Mouse (Mus musculus): ENCODE results near the gene Rwdd2a.

Gene Rwdd2a

DNA sequence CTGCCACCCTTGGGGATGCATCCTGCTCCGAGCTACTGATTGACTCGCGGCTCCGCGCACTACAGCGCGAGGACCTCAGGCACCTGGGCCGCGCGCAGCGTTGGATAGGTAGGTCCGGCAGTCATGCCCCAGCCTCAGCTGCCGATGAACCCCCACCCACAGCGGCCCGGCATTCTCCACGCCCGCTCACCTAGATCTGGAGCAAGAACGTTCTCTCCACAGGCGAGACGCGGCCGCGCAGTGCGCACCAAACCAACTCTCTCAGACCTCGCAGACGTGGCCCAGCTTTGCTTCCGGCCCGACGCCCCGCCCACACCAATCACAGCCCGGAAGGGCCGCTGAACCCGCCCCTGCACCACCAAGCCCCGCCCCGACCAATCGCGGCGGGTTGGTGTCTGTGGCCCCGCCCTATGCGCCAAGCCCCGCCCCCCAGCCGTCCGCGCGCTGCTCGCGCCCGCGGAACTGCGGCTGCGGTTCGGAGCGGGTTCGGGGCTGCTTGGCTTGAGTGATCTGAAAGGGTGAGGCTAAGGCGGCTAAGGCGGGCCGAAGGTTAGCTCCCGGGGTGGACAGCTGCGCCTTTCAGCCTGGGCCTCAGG is at the start of gene Rwdd2a, which contains the start of gene Pgm3:
Rwdd2a (plus strand) TSS at position 452 of the 596 bp plus-strand sequence.
Pgm3 (minus strand) TSS at position 303 of the 596 bp plus-strand sequence.
- DNase-seq (ENCODE audit: low spot score), result peak; percentile 93

DNA sequence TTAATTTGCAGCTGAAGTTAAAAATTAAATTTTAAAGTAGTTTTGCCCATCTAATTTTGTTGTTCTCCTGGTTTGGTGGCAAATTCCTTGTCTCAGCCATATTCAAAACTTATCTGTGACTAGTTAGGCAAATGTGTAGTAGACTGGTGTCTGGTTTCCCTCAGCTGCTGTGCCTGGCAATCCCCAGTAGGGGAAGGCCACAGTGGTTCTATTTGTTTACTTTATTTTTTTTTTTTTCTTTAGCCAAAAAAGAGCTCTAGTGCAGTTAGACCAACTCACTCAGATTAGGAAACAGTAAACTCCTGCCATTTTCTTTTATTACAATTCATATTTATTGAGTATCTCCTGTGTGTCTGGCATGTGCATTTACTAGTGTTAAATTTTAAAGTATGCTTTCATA is 49.5 kb upstream of the Rwdd2a start:
- DNase-seq (ENCODE audit: low spot score), result no peak

DNA sequence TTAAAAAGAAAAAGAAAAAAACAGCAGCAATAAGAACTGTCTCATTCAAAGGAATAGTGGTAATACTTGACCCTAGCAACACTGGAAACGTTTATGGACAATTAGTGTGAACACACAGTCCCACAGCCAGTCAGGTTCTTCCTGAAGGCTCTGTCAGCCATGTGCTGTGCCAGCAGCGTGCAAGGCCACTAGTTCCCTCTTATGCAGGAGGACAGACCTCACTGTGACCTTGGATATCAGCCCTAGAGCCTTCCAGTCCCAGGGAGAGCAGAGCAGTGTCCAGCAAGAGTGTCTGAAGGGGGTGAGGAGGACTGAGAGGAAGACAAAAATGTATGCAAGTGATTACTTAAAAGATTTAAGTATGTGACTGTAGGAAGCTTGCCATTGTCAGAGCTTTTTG is 46.2 kb upstream of the Rwdd2a start:
- DNase-seq (ENCODE audit: low spot score), result no peak

DNA sequence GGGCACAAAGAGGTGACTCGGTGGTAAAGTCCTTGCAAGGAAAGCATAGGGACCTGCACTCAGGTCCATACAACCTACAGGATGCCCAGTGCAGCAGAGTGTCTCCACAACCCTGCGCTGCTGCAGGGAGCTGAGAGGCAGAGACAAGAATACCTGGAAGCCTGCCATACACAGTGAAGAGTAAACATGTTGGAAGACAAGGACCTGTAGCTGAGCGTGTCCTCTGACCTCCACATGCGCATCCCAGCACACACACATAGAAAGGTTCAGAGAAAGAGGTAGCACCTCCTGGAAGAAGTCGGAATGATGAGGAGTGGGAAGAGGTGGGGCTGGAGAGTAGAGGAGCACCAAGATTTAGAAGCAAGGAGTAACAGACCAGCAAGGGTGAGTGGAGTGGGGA is 37.7 kb upstream of the Rwdd2a start:
- DNase-seq (ENCODE audit: low spot score), result no peak

DNA sequence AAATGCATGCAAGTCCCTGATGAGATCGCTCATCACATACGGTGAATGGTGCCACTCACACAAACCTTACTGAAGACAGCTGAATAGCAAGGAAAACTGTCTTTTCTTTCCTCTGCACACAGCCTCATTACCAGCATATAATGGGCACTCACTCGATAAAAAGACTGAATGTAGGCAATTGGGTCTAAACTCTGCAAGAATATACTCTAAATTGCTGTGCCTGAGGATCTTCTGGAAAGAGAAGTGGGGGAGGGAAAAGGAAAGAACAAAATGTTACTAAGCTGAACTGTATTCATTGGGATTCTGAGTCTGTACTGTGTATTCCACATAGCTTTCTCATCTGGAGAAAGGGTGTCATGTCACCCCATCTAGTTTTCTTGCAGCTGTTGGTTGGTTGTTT is 28.3 kb upstream of the Rwdd2a start:
- DNase-seq (ENCODE audit: low spot score), result no peak

DNA sequence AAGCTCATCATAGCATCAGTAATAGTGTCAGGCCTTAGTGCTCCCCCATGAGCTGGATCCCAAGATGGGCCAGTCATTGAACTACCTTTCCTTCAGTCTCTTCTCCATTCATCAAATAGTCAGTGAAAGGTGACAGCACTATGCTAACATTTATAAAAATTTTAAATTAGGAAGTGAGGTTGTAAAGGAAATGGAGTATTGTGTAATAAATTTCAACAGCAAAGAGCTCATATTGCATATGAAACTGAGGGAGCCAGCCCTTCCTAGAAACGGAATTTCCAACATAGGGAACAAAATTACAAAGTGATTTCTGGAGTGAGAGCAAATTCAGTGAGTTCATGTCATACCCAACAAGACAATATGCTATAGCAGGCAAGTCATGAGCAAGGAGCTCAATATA is 27.2 kb upstream of the Rwdd2a start:
- no peak for DNase-seq (ENCODE audit: low spot score)

DNA sequence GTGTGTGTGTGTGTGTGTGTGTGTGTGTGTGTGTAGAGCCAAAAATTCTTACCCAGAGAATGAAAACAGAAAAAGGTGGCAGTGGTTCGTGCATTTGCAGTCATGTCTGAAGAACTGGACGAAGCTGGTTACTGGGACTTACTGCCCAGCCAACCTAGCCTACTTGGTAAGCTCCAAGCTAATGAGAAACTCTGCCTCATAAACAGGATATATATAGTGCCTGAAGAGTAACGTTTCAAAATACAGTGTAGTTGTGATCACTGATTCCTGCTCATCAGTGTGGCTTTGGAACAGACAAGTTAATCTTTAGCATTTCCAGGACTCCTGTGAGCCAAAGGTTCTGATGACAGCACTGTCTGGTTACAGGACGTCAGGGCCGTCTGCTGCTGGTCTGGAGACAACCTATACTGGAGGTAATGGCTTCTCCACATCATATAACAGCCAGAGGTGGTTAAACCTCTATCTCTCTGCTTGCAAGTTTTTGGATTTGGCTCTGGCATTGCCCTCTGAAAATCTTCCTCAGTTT is 22.1 kb upstream of the Rwdd2a start:
- no peak for DNase-seq (ENCODE audit: low spot score)

DNA sequence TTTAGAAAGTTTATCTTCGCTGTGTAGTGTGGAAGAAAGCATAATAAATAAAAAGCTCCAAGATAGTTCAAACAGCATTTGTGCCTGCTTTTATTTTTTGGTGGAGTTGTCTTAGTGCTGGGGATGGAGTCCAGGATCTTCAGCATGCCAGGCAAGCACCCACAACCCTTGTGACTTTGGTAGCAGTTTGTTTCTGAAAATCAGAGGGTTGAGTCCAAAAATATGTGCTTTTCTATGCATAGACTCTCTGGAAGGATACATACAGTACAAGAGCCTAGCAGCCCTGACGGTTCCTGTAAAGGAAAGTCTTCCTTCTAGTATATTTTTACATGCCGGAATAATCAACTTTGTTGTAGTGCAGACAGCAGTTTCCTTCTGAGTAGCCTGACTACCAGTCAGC is 21.1 kb upstream of the Rwdd2a start:
- no peak for DNase-seq (ENCODE audit: low spot score)

DNA sequence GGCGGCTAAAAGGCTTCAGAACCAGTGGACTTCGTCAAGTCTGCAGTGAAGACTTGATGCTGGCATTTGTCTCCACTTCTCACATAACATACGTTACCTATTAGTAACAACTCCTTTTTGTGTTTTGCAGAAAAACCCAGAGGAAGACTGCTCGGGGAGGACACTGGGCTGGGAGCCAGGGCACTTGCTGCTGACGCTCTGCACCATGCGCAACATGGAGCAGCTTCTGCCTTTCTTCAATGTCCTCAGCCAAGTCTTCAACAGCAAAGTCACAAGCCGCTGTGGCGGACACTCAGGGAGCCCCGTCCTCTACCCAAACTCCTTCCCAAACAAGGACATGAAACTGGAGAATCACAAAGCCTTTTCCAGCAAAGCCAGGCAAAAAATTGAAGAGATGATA is 17.9 kb upstream of the Rwdd2a start:
- DNase-seq (ENCODE audit: low spot score), result no peak

DNA sequence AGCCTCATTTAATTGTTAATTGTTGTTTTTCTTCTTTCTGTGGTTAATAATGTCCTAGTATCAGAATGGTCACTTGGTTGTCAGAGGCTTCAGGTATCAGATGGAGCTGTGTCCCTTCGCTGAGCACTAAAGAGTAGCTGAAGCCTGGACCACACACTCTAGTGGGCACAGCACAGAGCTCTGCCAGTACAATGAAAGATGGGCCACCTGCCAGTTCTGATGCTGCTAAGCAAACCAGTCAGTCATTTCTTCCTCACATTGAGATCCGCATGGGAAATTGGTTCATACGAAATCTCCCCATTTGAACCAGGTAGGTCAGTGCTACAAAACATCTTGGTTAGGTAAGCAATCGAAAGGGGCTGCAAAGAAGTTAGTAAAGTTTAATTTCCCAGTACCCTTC is 17.1 kb upstream of the Rwdd2a start:
- no peak for DNase-seq (ENCODE audit: low spot score)

DNA sequence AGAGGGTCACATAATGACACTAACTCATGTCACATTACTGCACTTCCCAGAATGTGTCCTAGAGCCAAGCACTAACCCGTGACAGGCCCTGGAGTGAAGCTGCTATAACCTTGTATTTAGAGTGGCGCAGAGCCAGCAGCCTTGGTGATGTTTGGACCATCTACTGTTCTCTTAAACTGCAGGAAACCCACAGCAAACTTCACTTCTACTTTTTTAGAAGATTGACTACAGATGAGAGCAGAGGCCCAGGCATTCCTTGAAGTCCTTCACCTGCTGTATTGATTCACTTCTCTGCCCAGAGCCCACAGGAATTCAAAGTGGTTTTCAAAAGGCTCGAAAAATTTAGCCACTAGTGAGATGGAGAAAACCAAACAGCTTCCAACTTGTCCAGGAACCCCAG is 11.2 kb upstream of the Rwdd2a start:
- no peak for DNase-seq (ENCODE audit: low spot score)

DNA sequence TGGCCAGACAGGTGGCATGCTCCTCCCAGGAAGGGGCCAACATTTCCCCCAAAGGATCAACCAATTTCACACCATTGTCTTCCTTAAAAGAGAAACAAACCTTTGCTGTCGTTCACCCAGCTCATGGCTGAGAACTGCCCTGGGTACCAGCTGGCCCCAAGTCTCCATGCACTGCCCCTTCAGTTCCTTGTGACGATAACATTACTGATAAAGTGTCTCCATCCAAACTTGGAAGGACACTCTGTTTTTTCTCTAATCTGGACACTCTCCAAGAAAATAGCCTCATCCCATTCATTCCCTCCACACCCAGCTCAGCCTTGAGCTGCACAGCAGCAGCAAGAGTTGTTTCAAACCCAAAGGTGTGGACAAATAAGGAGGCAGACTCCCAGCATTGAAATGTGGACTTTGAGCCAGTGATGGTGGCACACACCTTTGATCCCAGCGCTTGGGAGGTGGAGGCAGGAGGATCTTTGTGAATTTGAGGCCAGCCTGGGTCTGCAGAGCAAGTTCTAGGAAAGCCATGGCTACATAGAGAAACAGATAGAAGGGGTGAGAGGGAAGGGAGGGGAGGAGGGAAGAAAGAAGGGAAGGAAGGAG is 2.4 kb upstream of the Rwdd2a start:
- no peak for DNase-seq (ENCODE audit: low spot score)

DNA sequence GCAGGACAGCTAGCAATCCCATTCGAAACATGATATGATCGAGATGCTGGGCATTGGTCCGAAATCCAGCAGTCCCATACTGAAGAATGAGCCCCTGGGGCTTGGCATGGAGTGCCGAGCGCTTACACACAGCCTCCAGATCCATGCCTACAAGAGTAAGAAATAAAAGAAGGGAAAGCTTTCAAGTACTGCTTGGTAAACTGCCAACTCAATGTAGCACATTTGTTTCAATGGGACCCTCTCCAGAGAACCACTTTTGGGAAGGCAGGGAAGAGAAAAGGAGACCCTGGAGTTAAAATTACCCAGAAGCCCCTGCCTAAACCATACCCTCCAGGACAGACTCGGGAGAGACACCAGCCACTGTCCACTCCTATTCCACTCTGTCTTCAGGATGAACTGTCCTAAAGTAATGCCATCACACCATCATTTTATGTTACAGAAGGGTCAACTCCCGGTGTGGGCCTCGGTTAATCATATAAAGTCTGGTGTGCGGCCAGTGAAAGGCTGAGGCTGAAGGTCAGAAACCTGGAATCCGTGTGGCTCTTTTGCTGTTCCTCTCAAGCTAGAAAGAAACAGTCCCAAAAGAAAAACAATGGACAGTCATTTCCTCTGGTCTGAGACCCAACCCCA is 1.4 kb upstream of the Rwdd2a start:
- DNase-seq (ENCODE audit: low spot score), result no peak

DNA sequence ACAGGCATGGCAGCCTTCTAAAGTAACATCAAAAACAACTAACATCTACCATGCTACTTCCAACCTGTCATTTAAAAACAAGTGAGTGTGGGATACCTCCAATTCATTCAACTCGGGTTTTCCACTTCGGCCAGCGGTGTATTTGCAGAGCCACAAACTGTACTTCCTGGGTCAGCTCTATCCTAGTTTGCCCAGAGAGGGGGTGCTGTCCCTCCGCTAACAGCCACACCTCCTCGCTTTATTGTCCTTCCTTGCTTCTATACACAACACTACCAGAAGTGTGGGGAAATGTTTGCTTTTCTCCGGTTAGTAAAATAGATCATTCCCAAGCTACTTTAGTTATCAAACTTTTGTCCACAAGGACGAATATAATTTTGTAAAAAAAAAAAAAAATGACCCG is 845 bp upstream of the Rwdd2a start:
- DNase-seq (ENCODE audit: low spot score), result no peak

DNA sequence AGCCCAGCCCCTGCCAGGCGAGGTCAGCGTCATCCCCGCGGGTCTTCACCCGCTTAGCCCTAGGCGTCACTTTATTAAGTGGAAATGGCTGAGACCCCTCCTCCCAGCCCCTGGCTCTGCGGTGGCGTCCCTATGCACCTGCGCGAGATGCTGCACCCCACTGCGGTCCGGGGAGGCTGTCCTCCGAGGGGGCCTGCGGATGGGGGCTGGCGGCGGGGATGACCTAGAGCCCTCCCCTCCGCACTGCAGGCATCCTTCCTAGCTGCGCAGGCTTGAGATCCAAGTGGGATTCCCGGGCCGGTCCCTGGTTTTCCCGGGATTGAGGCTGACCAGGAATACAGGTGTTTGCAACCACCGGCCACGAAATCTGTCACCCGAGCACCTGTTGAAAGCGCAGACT is 405 bp downstream of the Rwdd2a start:
- no peak for DNase-seq (ENCODE audit: low spot score)

DNA sequence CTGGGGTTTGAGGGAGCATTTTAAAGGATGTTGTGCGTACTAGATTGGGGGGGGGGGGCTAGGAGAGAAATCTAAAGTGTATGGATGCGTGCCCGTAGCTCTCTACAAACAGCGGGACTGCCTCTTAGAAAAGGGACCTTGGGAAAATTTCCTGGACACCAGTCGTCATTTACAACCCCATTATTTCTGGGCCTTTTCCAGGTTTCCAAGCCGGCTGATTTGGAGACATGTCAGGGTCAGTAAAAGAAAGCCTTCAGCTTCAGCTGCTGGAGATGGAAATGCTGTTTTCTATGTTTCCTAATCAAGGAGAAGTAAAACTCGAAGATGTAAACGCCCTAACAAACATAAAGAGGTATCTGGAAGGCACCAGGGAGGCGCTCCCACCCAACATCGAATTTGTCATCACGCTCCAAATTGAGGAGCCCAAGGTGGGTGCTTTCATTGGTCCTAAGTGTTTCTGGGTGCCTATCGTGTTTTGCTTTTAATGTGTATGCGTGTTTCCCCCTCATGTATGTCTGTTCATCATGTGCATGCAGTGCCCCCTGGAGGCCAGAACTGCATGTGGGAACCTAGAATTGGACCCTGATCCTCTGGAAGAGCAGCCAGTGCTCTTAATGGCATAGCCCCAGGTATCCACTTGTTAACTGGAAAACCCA is 973 bp downstream of the Rwdd2a start:
- peak; percentile 75 for DNase-seq (ENCODE audit: low spot score)

DNA sequence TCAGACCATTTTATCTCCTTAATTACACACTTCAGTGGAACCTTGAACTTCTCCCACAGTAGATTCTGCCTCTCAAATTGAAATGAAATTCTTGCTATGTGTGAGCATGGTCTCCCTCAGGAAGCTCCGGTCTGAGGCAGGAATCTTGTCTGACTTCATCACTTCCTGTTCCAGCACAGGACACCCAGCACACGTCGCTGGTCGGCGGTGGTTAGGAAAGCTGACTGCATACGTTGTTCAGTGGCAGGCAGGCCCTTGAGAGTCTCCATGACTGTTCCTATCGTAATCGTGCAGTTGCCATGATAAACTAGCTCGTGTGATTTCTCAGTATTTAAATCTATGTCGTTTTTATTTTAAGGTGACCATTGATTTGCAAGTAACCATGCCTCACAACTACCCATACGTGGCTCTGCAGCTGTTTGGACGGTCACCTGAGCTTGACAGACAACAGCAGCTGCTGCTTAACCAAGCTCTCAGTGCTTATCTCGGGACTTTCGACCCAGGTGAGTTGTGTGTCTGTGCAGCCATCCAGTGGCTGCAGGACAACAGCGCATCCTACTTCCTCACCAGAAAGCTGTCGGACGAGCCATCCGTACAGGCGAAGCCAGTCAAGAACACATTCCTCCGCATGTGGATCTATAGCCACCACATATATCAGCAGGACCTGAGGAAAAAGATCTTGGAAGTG is 2.0 kb downstream of the Rwdd2a start:
- no peak for DNase-seq (ENCODE audit: low spot score)

DNA sequence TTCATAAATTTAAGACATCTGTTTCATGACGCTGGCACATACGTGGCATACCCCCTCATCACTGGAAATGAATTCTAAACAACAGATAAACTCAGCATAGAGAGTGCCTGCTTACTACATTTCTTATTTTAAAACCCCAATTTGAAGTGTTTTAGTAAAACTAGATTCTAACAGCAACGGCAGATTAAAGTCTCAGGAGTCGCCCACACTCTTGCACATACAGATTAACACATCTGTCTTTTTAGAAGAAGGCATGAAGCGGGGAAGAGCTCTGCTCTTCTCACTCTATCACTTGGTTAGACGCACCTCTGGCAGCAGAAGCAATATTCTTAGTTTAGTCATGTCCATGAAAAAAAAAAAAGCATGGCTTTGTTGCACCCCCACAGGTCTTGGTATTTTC is 3.4 kb downstream of the Rwdd2a start:
- no peak for DNase-seq (ENCODE audit: low spot score)

DNA sequence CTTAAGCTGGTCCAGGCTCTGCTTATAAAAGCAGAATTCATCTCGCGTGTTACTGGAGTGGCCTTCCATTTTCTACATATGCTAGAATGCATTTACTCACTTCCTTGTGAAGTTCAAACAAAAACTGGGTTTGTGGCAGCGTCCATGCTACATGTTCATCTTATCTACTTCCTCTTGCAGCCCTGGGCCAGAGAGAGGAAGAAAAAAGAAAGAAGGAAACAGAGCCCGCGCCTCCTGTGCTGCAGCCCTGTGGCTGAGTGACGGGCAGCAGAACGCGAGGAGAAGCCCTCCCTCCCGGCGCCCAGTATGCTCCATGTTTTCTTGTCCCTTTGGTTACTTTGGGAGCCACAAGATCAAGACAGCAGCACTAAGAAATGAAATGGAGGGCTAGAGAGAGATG is 7.9 kb downstream of the Rwdd2a start:
- DNase-seq (ENCODE audit: low spot score), result no peak

DNA sequence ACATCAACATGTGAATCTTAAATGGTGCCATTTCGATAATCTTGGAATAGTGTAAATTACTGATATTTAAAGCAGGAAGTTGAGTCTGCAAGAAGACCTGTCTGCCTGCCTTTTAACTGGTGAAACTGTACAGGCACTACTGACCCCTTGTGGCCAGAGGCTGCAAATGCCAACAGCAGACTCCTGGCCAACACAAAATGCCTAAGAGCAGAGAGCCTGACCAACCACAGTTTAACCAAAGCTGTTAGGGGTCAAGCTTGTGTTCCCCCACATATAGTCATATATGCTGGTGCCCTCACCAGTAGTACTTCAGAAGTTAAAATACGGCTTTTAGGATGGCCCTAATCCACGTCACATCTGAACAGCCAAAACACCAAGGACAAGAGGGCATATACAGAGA is 11.9 kb downstream of the Rwdd2a start:
- peak; percentile 61 for DNase-seq (ENCODE audit: low spot score)

DNA sequence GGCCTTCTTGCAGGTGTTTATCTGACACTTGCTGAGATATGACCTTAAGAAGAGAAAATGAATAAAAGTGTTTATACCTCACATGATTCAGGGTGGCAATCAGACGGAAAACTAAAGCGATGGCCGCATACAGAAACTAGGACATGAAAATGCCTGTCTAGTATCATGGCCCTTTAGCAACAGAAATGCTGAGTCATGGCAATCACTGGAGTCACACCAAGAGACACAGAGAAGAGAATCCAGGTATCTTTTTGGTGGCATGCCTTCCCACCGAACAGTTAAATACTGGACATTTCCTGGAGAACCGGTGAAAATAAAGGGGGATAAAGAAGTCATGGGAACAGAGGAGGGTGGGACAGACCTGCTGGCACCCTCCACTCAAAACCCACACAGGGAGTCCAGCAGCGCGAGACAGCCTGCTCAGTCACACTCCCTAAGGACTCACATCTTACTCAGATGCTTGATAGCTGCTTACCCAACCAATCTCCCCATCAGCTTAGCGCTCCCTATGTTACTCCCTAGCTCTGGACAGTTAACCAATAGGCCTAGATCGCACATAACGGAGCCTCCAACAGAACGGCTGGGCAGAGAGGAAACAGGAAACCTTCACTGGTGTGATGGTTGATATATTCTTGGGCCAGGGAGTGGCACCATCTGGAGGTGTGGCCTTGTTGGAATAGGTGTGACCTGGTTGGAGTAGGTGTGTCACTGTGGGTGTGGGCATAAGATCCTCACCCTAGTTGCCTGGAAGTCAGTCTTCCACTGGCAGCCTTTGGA is 15.4 kb downstream of the Rwdd2a start:
- no peak for DNase-seq (ENCODE audit: low spot score)
